Mouse (Mus musculus): ENCODE data around the gene Tcaim.

- TF ChIP-seq POLR2A (IDR thresholded peaks at IDR 0.05; ENCODE audit: low read depth, low read length) (no peak), CTCF (conservative IDR thresholded peaks at IDR 0.05; ENCODE audit: insufficient read depth, insufficient read length, low read depth, low read length) (no peak)
Measured at GRCm38 (mm10) chr9:122836790-122837189, 31.5 kb downstream of the Tcaim start.

All from kidney, adult 2 months (tissue).